20 mouse cellular contexts compared by ENCODE assay signal in the genomic region with DNA sequence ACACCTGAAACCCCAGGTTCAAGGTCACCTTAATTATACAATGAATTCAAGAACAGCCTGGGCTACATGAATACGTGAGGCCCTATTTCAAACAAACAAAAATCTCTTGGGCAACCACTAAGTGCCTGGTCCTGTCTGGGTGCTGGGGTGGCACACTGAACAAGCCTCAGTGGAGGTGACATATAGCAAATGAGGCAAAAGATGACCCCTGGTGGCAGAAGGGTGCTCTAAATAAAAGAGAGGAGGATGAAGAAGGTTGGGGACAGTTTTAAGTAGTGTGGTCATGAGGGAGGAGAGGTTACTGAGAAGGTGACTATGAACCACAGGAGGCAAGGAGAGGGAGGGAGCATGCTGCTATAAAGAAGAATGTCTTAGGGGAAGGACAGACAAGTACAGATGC. TPM values are rescaled to one million over a fixed set of nuclear protein-coding genes. Genes with fewer than 3 reads are reported as not detected.
DNase-seq lines count a peak whose midpoint lies in the region; ATAC-seq and TF ChIP-seq lines count a peak whose summit lies in the region.
"Had no signal": no experiment of that assay in that cellular context is flagged by ENCODE, and none has a peak within 500 bp of the region (broad histone marks: within the 10 kb centered on the region; RNA-seq: fewer than 3 reads in every experiment).

No protein-coding gene starts in this region.

- H3K4me3 ChIP-seq in intestine, postnatal 0 days (ENCODE audit: low read depth, low read length) = no peak overlapping the region
- H3K4me3 ChIP-seq in intestine, embryonic 16.5 days (ENCODE audit: low read length) = no peak overlapping the region
- H3K4me3 ChIP-seq in lung, postnatal 0 days (ENCODE audit: low read depth, low read length) = no peak overlapping the region
- H3K4me3 ChIP-seq in lung, adult 2 months (replicated peaks; ENCODE audit: extremely low read depth, low read depth, low read length) = no peak overlapping the region
- H3K4me3 ChIP-seq in E14TG2a.4 (replicated peaks; ENCODE audit: low read length) = peak overlapping the region; percentile 20; the same call in 1 of the 2 replicates
- no peak overlapping the region for H3K4me3 ChIP-seq in forebrain, embryonic 13.5 days
- H3K4me3 ChIP-seq: embryonic facial prominence, embryonic 10.5 days; forebrain, embryonic 15.5 days; hindbrain, embryonic 13.5 days; stomach, embryonic 15.5 days had no signal

- TF ChIP-seq POLR2A in lung, adult 2 months (IDR thresholded peaks at IDR 0.05; ENCODE audit: borderline replicate concordance, extremely low read depth, low read depth, low read length) = no peak

- peak; percentile 48 for TF ChIP-seq CTCF in intestine, postnatal 0 days (IDR thresholded peaks at IDR 0.05; ENCODE audit: low read depth)
- TF ChIP-seq CTCF in lung, postnatal 0 days (IDR thresholded peaks at IDR 0.05) = peak; percentile 45
- TF ChIP-seq CTCF in lung, adult 2 months (IDR thresholded peaks at IDR 0.05; ENCODE audit: insufficient read depth, low read length) = no peak
- 0 out of 2 replicates have a peak, but pooled peaks have one; percentile 8 for TF ChIP-seq CTCF in E14TG2a.4 (conservative IDR thresholded peaks at IDR 0.05; ENCODE audit: low read length)

- H3K9me3 ChIP-seq in intestine, postnatal 0 days (ENCODE audit: control insufficient read depth) = no peaks in the 10 kb centered on the region
- no peaks in the 10 kb centered on the region for H3K9me3 ChIP-seq in intestine, embryonic 16.5 days (ENCODE audit: control insufficient read depth, low read length)
- H3K9me3 ChIP-seq in lung, postnatal 0 days (ENCODE audit: low read length) = no peaks in the 10 kb centered on the region
- H3K9me3 ChIP-seq in E14TG2a.4 (ENCODE audit: low read length) = no peaks in the 10 kb centered on the region
- no peaks in the 10 kb centered on the region for H3K9me3 ChIP-seq in forebrain, embryonic 13.5 days (replicated peaks)
- H3K9me3 ChIP-seq: embryonic facial prominence, embryonic 10.5 days; forebrain, embryonic 15.5 days; hindbrain, embryonic 13.5 days; stomach, embryonic 15.5 days had no signal

- H3K27me3 ChIP-seq in intestine, postnatal 0 days (replicated peaks; ENCODE audit: control insufficient read depth, insufficient read depth, low read length) = no peaks in the 10 kb centered on the region
- H3K27me3 ChIP-seq in intestine, embryonic 16.5 days (replicated peaks; ENCODE audit: control insufficient read depth, insufficient read depth, low read length) = no peaks in the 10 kb centered on the region
- no peaks in the 10 kb centered on the region for H3K27me3 ChIP-seq in lung, postnatal 0 days (replicated peaks; ENCODE audit: insufficient read depth, low read length)
- H3K27me3 ChIP-seq in E14TG2a.4 (ENCODE audit: insufficient read depth, low read length) = no peaks in the 10 kb centered on the region
- no peaks in the 10 kb centered on the region for H3K27me3 ChIP-seq in forebrain, embryonic 13.5 days
- H3K27me3 ChIP-seq: forebrain, embryonic 15.5 days; hindbrain, embryonic 13.5 days; stomach, embryonic 15.5 days had no signal

- H3K9ac ChIP-seq in intestine, postnatal 0 days (ENCODE audit: low read depth, low read length) = no peak overlapping the region
- H3K9ac ChIP-seq in intestine, embryonic 16.5 days (ENCODE audit: low read depth, low read length) = no peak overlapping the region
- H3K9ac ChIP-seq in lung, postnatal 0 days (replicated peaks; ENCODE audit: low read depth) = no peak overlapping the region
- no peak overlapping the region for H3K9ac ChIP-seq in forebrain, embryonic 13.5 days
- H3K9ac ChIP-seq: forebrain, embryonic 15.5 days; hindbrain, embryonic 13.5 days; liver, embryonic 14.5 days; stomach, embryonic 15.5 days had no signal

- H3K36me3 ChIP-seq in intestine, postnatal 0 days (ENCODE audit: control insufficient read depth, insufficient read depth) = no peaks in the 10 kb centered on the region
- H3K36me3 ChIP-seq in intestine, embryonic 16.5 days (ENCODE audit: control insufficient read depth, insufficient read depth, low read length) = no peaks in the 10 kb centered on the region
- no peaks in the 10 kb centered on the region for H3K36me3 ChIP-seq in lung, postnatal 0 days (ENCODE audit: insufficient read depth, low read length)
- H3K36me3 ChIP-seq in E14TG2a.4 (ENCODE audit: insufficient read depth, low read length) = peaks cover 5% of the 10 kb centered on the region; the same call in 1 of the 2 replicates
- H3K36me3 ChIP-seq in forebrain, embryonic 13.5 days (ENCODE audit: poor library complexity, severe bottlenecking) = no peaks in the 10 kb centered on the region
- H3K36me3 ChIP-seq: forebrain, embryonic 15.5 days; hindbrain, embryonic 13.5 days; stomach, embryonic 15.5 days had no signal

- ATAC-seq in intestine, postnatal 0 days = no peak
- no peak for ATAC-seq in intestine, embryonic 16.5 days
- ATAC-seq in lung, postnatal 0 days = no peak
- 0 out of 2 replicates have a peak, but pooled peaks have one; percentile 34 for ATAC-seq in megakaryocyte-erythroid progenitor cell, adult 5-6 weeks (replicated peaks; ENCODE audit: low FRiP score, low TSS enrichment, poor library complexity, severe bottlenecking)
- no peak for ATAC-seq in forebrain, embryonic 13.5 days
- ATAC-seq: forebrain, embryonic 15.5 days had no signal

- 74% methylated on average over 1 of the region's 1 CpGs for WGBS in intestine, postnatal 0 days
- 81% methylated on average over 1 of the region's 1 CpGs for WGBS in intestine, embryonic 16.5 days
- 67% methylated on average over 1 of the region's 1 CpGs for WGBS in lung, postnatal 0 days
- 73% methylated on average over 1 of the region's 1 CpGs for WGBS in lung, adult 2 months
- 95% methylated on average over 1 of the region's 1 CpGs for WGBS in forebrain, embryonic 13.5 days

- no peaks in the 10 kb centered on the region for H3K4me1 ChIP-seq in intestine, postnatal 0 days (replicated peaks; ENCODE audit: control insufficient read depth, insufficient read depth, low read length)
- H3K4me1 ChIP-seq in intestine, embryonic 16.5 days (ENCODE audit: control insufficient read depth, insufficient read depth, low read length) = peaks cover 35% of the 10 kb centered on the region
- peaks cover 16% of the 10 kb centered on the region for H3K4me1 ChIP-seq in lung, postnatal 0 days (ENCODE audit: insufficient read depth, low read depth, low read length)
- peaks cover 10% of the 10 kb centered on the region for H3K4me1 ChIP-seq in lung, adult 2 months (ENCODE audit: control insufficient read depth, insufficient read depth, low read length)
- H3K4me1 ChIP-seq in E14TG2a.4 (replicated peaks; ENCODE audit: low read depth, low read length) = peaks cover 99% of the 10 kb centered on the region
- peaks cover 48% of the 10 kb centered on the region for H3K4me1 ChIP-seq in forebrain, embryonic 13.5 days

- no peak for DNase-seq in lung, postnatal 0 days (ENCODE audit: low spot score)
- DNase-seq in lung, adult 2 months = no peak
- DNase-seq: adrenal gland, postnatal 10 days; cerebellum, adult 18-20 months; cerebellum, postnatal 36 days; gastrocnemius, postnatal 10 days; heart, postnatal 10 days; kidney, adult 11 months; kidney, postnatal 4 days; spleen, adult 18-20 months had no signal

- H3K4me2 ChIP-seq in intestine, postnatal 0 days (replicated peaks; ENCODE audit: low read depth) = no peak overlapping the region
- no peak overlapping the region for H3K4me2 ChIP-seq in intestine, embryonic 16.5 days (ENCODE audit: low read depth, low read length)
- H3K4me2 ChIP-seq in lung, postnatal 0 days (replicated peaks; ENCODE audit: low read depth, low read length) = no peak overlapping the region
- H3K4me2 ChIP-seq in forebrain, embryonic 13.5 days = no peak overlapping the region
- H3K4me2 ChIP-seq: forebrain, embryonic 15.5 days; hindbrain, embryonic 13.5 days; stomach, embryonic 15.5 days had no signal

- H3K27ac ChIP-seq in intestine, postnatal 0 days (ENCODE audit: low read depth, low read length) = no peak overlapping the region
- H3K27ac ChIP-seq in intestine, embryonic 16.5 days (ENCODE audit: low read length) = no peak overlapping the region
- no peak overlapping the region for H3K27ac ChIP-seq in lung, postnatal 0 days (ENCODE audit: low read length)
- no peak overlapping the region for H3K27ac ChIP-seq in forebrain, embryonic 13.5 days
- H3K27ac ChIP-seq: embryonic facial prominence, embryonic 10.5 days; forebrain, embryonic 15.5 days; hindbrain, embryonic 13.5 days; liver, embryonic 14.5 days; stomach, embryonic 15.5 days had no signal

- TF ChIP-seq EP300 in lung, postnatal 0 days (IDR thresholded peaks at IDR 0.05) = no peak

RNA-seq across cellular contexts. Expression of a gene that starts 37.8 kb away (rescaled TPM):
- polyA plus RNA-seq in intestine, postnatal 0 days (2015; fragmentation: Nextera tagmentation; extraction: Ambion mirVana) = 6.6 and 6.8 TPM in 2 replicates
- polyA plus RNA-seq in intestine, embryonic 16.5 days (2015; fragmentation: Nextera tagmentation; extraction: Ambion mirVana) = 8.5 and 11.2 TPM in 2 replicates
- 17.5 and 18.6 TPM in 2 replicates for polyA plus RNA-seq in lung, postnatal 0 days (2015; fragmentation: Nextera tagmentation; extraction: Ambion mirVana)
- 27.8 and 30.1 TPM in 2 replicates for polyA plus RNA-seq in lung, adult 2 months (2012; rRNA removed)
- 0.90 TPM in 1 of 2 replicates, not detected in the other for total RNA-seq in megakaryocyte-erythroid progenitor cell, adult 5-6 weeks (2014; fragmentation: Nextera tagmentation)
- total RNA-seq in megakaryocyte-erythroid progenitor cell, adult 5-6 weeks (2017) = not detected in 2 replicates
- polyA plus RNA-seq in forebrain, embryonic 13.5 days (2015; fragmentation: Nextera tagmentation; extraction: Ambion mirVana) = 13.5 and 13.8 TPM in 2 replicates
